ENCODE assay signal across 8 mouse cellular contexts in genomic region chr15:27905341-27905740, GRCm38 (mm10).
DNase-seq lines count a peak whose midpoint lies in the region; ATAC-seq and TF ChIP-seq lines count a peak whose summit lies in the region.

No protein-coding gene starts in this region.

- no peak for TF ChIP-seq EP300 in MEL (IDR thresholded peaks at IDR 0.05; ENCODE audit: low read depth in 1 of 2, low read length in 2 of 2)
- TF ChIP-seq EP300 in heart, postnatal 0 days (IDR thresholded peaks at IDR 0.05; ENCODE audit: low read depth), result no peak

- no peaks in the 10 kb centered on the region for H3K27me3 ChIP-seq in heart, embryonic 12.5 days (replicated peaks)
- H3K27me3 ChIP-seq in MEL (ENCODE audit: control insufficient read depth in 1 of 2, insufficient read depth in 2 of 2, low read length in 2 of 2), result no peaks in the 10 kb centered on the region
- H3K27me3 ChIP-seq in heart, postnatal 0 days (ENCODE audit: control insufficient read depth, insufficient read depth, low read length), result no peaks in the 10 kb centered on the region
- no peaks in the 10 kb centered on the region for H3K27me3 ChIP-seq in neural tube, embryonic 14.5 days (ENCODE audit: control insufficient read depth, insufficient read depth, low read length)

- no peak overlapping the region for H3K4me3 ChIP-seq in heart, embryonic 12.5 days
- H3K4me3 ChIP-seq in MEL (ENCODE audit: control insufficient read depth in 1 of 2, insufficient read depth in 1 of 2, low read depth in 2 of 2, low read length in 2 of 2), result no peak overlapping the region
- no peak overlapping the region for H3K4me3 ChIP-seq in heart, postnatal 0 days (ENCODE audit: low read depth, low read length)
- H3K4me3 ChIP-seq in neural tube, embryonic 14.5 days (ENCODE audit: low read depth, low read length), result no peak overlapping the region

- no peaks in the 10 kb centered on the region for H3K9me3 ChIP-seq in heart, embryonic 12.5 days (replicated peaks)
- H3K9me3 ChIP-seq in MEL (replicated peaks; ENCODE audit: insufficient read depth, low read length), result no peaks in the 10 kb centered on the region
- no peaks in the 10 kb centered on the region for H3K9me3 ChIP-seq in heart, postnatal 0 days (replicated peaks; ENCODE audit: control insufficient read depth, low read length)
- no peaks in the 10 kb centered on the region for H3K9me3 ChIP-seq in neural tube, embryonic 14.5 days (ENCODE audit: control insufficient read depth, low read length)

- no peak for TF ChIP-seq POLR2A in MEL (IDR thresholded peaks at IDR 0.05; ENCODE audit: control insufficient read depth in 1 of 2, insufficient read depth in 1 of 2, low read depth in 1 of 2, low read length in 2 of 2, poor library complexity in 1 of 2)

- intact Hi-C loops in heart, postnatal 25 days (cut with DNase I), result no loop called here

- H3K4me1 ChIP-seq in heart, embryonic 12.5 days (replicated peaks), result peaks cover 57% of the 10 kb centered on the region
- H3K4me1 ChIP-seq in MEL (ENCODE audit: control insufficient read depth in 1 of 2, insufficient read depth in 2 of 2, low read length in 2 of 2), result no peaks in the 10 kb centered on the region
- peaks cover 18% of the 10 kb centered on the region for H3K4me1 ChIP-seq in heart, postnatal 0 days (ENCODE audit: control insufficient read depth, insufficient read depth)
- peaks cover 2% of the 10 kb centered on the region; the same call in 1 of the 2 replicates for H3K4me1 ChIP-seq in neural tube, embryonic 14.5 days (ENCODE audit: control insufficient read depth, insufficient read depth, low read length)

- peaks cover 17% of the 10 kb centered on the region for H3K36me3 ChIP-seq in heart, embryonic 12.5 days
- H3K36me3 ChIP-seq in MEL (ENCODE audit: control insufficient read depth in 1 of 2, insufficient read depth in 2 of 2, low read length in 2 of 2), result no peaks in the 10 kb centered on the region
- H3K36me3 ChIP-seq in heart, postnatal 0 days (replicated peaks; ENCODE audit: control insufficient read depth, insufficient read depth, low read length), result peaks cover 33% of the 10 kb centered on the region
- peaks cover 5% of the 10 kb centered on the region; the same call in 1 of the 2 replicates for H3K36me3 ChIP-seq in neural tube, embryonic 14.5 days (ENCODE audit: control insufficient read depth, insufficient read depth, low read length)

- DNase-seq in heart, postnatal 25 days (ENCODE audit: low spot score), result no peak
- no peak for DNase-seq in MEL (ENCODE audit: low read depth, low spot score)
- DNase-seq in embryo, embryonic 10 days (ENCODE audit: low spot score), result peak; percentile 59
- no peak for DNase-seq in heart, postnatal 0 days (ENCODE audit: low spot score)
- DNase-seq in layer of hippocampus, postnatal 10 days (ENCODE audit: low spot score in 2 of 2), result peak; percentile 75 to 79
- no peak for DNase-seq in spleen, postnatal 14 days (ENCODE audit: low spot score in 2 of 2)

- TF ChIP-seq CTCF in MEL (IDR thresholded peaks at IDR 0.05 in 2 of 3, conservative IDR thresholded peaks at IDR 0.05 in 1 of 3; ENCODE audit: control insufficient read depth in 1 of 3, insufficient read depth in 1 of 3, low read depth in 2 of 3, low read length in 3 of 3, poor library complexity in 1 of 3, severe bottlenecking in 1 of 3), result peak in 2 of 3 experiments; percentile 28 to 42; a peak in 4 of 6 replicates
- peak; percentile 87 for TF ChIP-seq CTCF in heart, postnatal 0 days (IDR thresholded peaks at IDR 0.05; ENCODE audit: low read depth)

- peak overlapping the region; percentile 0; the same call in 1 of the 2 replicates for H3K4me2 ChIP-seq in heart, embryonic 12.5 days
- peak overlapping the region; percentile 37 for H3K4me2 ChIP-seq in heart, postnatal 0 days (ENCODE audit: low read depth, low read length)
- no peak overlapping the region for H3K4me2 ChIP-seq in neural tube, embryonic 14.5 days (ENCODE audit: low read depth, low read length)

- peak overlapping the region; percentile 40; the same call in 1 of the 2 replicates for H3K27ac ChIP-seq in heart, embryonic 12.5 days (ENCODE audit: poor library complexity, severe bottlenecking)
- no peak overlapping the region for H3K27ac ChIP-seq in MEL (ENCODE audit: control insufficient read depth, low read depth, low read length)
- H3K27ac ChIP-seq in heart, postnatal 0 days (ENCODE audit: low read depth), result peak overlapping the region; percentile 30; the same call in 1 of the 2 replicates
- no peak overlapping the region for H3K27ac ChIP-seq in neural tube, embryonic 14.5 days (ENCODE audit: low read depth, low read length)

- TF ChIP-seq RAD21 in MEL (IDR thresholded peaks at IDR 0.05; ENCODE audit: low read depth, low read length), result peak; percentile 9; the same call in 1 of the 2 replicates

- H3K79me2 ChIP-seq in MEL (ENCODE audit: control insufficient read depth, insufficient read depth, low read length, poor library complexity), result no peaks in the 10 kb centered on the region

- no peak overlapping the region for H3K9ac ChIP-seq in heart, embryonic 12.5 days
- no peak overlapping the region for H3K9ac ChIP-seq in MEL (ENCODE audit: control insufficient read depth, low read depth, low read length, poor library complexity, severe bottlenecking)
- no peak overlapping the region for H3K9ac ChIP-seq in heart, postnatal 0 days (replicated peaks; ENCODE audit: low read depth, low read length)
- no peak overlapping the region for H3K9ac ChIP-seq in neural tube, embryonic 14.5 days (replicated peaks; ENCODE audit: low read depth, low read length)

- WGBS in heart, embryonic 12.5 days, result 63% methylated on average over 6 of the region's 6 CpGs
- WGBS in heart, postnatal 0 days, result 40% methylated on average over 6 of the region's 6 CpGs
- 68% methylated on average over 6 of the region's 6 CpGs for WGBS in neural tube, embryonic 14.5 days

- ATAC-seq in heart, embryonic 12.5 days (ENCODE audit: insufficient number of reproducible peaks, low FRiP score), result 0 out of 2 replicates have a peak, but pooled peaks have one; percentile 24
- ATAC-seq in heart, postnatal 0 days (ENCODE audit: insufficient read depth, low read depth), result peak; percentile 47
- ATAC-seq in neural tube, embryonic 14.5 days (ENCODE audit: low read depth), result peak; percentile 39

TF ChIP-seq in MEL, 35 proteins besides CTCF, POLR2A, EP300 and RAD21:
- no peak for TF ChIP-seq TBP (IDR thresholded peaks at IDR 0.05; ENCODE audit: low read depth, low read length)
- no peak for TF ChIP-seq POLR2AphosphoS2 (IDR thresholded peaks at IDR 0.05; ENCODE audit: low read length)
- no peak for TF ChIP-seq MAX (IDR thresholded peaks at IDR 0.05; ENCODE audit: low read length)
- no peak for TF ChIP-seq SIN3A (IDR thresholded peaks at IDR 0.05; ENCODE audit: low read length)
- TF ChIP-seq ZKSCAN1 (IDR thresholded peaks at IDR 0.05; ENCODE audit: low read depth, low read length), result no peak
- TF ChIP-seq SMC3 (IDR thresholded peaks at IDR 0.05; ENCODE audit: low read depth, low read length), result peak; percentile 34

Comparison
In these comparisons a context has a peak if more than half of its experiments do, and no peak if none do; other contexts are left out.
1. H3K27ac ChIP-seq: peak in heart, embryonic 12.5 days (single experiment) and heart, postnatal 0 days (single experiment); none in MEL (single experiment) and neural tube, embryonic 14.5 days (single experiment).
2. DNase-seq: peak in embryo, embryonic 10 days (single experiment) and layer of hippocampus, postnatal 10 days (2 of 2); none in heart, postnatal 25 days (single experiment), MEL (single experiment), heart, postnatal 0 days (single experiment) and spleen, postnatal 14 days (0 of 2).
3. Peak in every context shown above with its lines, with median percentiles within 50 percentile points of each other: ATAC-seq.